Mouse (Mus musculus) induced T-regulatory cell, adult 2 months (primary cell): Measurements from ENCODE around the gene Cmbl.
A peak's percentile ranks its signal among the peaks of the same experiment; 100 is the strongest.
"Not testable (repeated sequence)": the region's sequence is repeated elsewhere in the genome, so short reads cannot be mapped to it uniquely, and the experiment has no call there.

Experiments
- DNase-seq: peaks from one replicate; pipeline ENCODE4 v3.0.0-alpha.2; 2012; ENCODE audit warnings: low read depth

Gene Cmbl

DNA sequence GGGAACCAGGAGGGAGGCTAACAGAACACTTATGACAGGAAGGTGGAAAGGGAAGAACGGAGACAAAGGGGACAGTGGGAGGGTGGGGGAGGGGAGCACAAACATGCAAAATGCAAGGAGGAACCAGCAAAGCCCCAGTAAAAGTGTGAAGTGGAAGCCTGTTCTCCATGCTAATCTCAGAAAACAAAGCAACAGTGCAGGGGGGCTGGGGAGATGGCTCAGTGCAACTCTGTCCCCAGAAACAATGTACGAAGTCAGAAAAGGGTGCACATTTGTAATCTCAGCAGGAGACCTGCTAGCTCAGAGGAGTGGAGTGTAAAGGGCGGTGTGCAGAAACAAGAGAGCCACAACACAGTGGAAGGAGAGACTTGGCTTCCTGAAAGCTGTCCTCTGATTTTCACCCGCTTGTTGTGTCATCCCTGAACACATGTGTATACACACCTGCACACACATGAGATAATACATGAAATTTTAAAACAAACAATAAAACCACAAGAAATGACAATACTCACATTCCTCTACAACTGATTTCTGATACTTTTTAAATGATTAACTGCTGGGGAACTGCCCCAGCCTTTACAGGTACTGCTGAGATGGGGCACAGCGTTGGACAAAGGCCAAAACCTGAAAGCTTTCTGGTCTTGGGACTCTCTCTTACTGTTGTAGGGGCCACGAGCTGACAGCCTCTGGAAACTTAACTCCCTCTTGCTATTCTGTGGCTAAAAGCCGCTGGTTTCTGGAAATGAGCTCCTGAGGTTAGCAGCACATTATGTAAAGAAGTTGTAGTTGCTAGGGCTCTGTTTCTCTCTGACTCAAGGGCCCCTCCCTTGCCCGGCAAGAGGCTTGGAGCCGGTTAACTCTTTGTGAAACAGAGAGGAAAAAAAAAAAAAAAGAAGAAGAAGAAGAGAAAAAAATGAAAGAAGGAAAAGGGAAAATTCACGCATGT lies 22.9 kb upstream of the Cmbl start:
- DNase-seq: peak; percentile 45

DNA sequence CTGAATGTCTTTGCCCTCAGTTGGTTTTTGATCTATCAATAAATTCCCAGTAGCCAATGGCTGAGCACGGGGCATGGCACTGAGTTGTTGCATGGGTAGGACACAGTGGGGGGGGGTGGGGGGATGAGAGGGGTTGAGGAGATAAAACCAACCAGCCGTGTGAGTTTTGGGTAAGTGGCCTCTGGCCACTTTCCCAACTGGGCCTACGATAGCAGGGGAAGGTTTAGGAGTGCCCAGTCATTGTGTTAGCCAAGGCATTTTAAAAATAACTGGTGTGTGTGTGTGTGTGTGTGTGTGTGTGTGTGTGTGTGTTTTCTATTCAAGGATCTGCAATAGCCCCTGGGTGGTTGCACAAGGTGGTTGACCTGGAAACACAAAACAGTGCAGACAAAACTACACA lies 21.9 kb upstream of the Cmbl start:
- no peak for DNase-seq

DNA sequence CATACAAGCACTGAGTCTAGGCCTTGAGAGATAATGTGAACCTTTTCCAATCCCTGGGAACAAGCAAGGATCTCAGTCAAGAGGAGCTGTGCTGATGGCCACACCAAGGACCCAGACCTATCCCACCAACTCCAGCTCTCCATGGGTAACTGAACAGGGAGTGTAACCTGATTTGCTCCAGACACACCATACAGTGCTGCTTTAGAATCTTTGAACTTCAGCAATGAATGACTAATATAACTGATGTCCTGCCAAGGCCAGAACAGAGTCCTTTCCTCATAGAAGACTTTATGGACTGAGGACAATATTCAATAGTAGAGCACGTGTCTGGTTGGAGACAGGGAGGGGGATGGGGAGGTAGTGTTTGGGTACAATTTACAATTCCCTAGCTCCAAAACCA lies 20.1 kb upstream of the Cmbl start:
- no peak for DNase-seq

DNA sequence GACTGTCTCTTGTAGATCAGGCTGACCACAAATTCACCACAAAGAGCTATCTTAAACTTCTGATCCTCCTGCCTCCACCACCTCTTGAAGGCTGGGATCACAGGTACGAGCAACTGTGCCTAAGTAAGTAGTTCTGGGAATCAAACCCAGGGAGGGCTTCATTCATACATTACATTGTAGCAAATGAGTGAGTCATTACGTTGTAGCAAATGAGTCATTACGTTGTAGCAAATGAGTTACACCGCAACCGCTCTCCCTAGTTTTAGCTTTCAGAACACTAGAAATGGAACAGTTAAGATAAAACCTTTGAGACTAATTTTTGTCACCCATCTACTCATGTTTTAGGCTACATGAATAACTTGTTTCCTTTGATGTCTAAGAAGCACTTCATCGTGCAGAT lies 18.9 kb upstream of the Cmbl start:
- DNase-seq: peak; percentile 60

DNA sequence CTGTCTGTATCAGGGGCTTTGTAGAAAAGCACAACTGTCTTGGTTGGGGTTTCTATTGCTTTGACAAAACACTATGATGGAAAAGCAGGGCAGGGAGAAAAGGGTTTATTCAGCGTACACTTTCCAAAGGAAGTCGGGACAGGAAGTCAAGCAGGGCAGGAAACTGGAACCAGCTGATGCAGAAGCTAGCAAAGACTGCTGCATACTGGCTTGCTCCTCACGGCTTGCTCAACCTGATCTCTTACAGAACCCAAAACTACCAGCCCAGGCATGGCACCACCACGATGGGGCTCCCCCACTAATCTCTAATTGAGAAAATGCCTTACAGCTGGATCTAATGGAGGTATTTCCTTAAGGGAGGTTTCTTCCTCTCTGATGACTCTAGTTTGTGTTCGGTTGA lies 17.8 kb upstream of the Cmbl start:
- no peak for DNase-seq

DNA sequence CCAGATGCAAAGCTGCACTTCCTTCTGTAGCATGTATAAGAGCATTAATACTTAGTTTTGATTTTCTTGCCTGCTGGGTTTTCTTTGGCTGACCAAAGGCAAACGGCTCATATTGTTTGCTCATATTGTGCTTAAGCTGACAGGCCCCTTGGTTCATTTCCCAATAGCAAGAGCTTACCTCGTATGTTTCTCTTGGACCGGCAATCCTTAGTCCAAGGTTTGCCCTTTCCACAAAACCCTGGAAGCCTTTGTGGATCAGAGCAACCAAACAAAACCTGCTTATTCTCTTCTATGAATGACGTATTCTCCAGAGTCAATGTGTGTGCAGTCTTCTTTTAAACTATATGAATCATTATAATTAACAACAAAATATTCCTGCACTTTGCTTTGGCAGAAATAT lies 14.8 kb upstream of the Cmbl start:
- DNase-seq: no peak

DNA sequence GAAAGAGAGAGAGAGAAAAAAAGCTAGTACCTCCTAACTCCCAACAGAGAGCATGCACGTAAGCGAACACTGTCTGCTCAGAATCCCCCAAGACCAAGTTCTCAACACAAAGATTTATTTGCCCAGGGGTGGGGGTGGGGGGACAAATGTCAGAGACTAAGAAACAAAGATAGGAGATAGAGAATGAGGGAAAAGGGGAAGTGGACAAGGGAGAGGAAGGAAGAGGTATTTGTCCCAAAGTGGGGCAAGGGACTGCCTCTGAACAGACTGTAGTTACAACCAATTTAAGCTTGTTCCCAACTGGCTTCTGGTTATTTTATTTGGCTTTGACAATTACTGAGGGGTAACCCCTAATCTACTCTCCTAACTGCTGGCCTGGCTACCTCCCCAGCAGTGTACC lies 10.3 kb upstream of the Cmbl start:
- no peak for DNase-seq

DNA sequence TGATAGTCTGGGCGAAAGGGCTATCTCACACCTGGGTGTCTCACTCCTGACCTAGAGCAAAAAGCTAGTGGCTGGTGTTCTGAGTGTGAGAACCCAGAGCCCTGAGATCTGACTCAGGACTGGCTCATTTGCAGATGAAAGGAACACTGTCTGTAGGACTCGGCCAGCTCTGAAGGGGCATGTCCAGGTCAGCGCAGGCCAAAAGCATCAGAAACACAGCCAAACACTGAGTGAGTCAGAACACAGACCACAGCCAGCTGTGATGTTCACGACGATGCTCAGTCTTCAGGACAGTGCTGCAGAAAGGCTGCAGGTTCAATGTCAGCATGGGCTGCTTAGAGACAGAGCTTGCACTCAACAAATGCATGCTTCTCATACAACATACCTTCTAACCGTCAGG lies 3.8 kb upstream of the Cmbl start:
- DNase-seq: no peak

DNA sequence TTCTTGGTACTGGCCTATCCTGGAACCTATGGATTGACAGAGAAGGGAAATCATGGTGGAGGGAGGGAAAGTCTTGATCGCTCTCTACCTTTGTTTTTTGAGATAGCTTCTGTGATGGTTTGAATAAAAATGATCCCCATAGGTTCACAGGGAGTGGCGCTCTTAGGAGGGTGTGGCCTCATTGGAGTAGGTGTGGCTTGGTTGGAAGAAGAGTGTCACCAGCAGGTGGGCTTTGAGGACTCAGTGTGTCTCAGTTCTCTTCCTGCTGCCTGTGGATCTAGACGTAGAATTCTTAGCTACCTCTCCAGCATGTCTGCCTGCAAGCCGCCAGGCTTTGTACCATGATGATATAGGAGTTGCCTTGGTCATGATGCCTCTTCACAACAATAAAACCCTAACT lies 3.2 kb upstream of the Cmbl start:
- DNase-seq: no peak

DNA sequence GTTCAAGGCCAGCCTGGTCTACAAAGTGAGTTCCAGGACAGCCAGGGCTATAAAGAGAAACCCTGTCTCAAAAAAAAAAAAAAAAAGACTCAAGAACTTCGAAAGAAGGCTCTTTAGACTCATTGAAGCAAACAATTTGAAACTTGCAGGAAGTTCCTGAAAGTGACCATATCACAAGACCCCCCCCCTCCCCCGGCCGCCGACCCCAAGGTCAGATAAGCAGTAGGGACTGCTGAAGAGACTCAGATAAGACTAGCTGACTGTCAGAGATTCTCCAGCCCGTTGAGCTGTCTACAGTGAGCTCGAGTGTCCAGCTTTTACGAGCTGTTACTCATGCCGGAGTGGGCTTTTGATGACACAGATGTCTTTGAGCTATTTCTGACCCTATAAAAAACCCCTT lies 2.3 kb upstream of the Cmbl start:
- DNase-seq: no peak

DNA sequence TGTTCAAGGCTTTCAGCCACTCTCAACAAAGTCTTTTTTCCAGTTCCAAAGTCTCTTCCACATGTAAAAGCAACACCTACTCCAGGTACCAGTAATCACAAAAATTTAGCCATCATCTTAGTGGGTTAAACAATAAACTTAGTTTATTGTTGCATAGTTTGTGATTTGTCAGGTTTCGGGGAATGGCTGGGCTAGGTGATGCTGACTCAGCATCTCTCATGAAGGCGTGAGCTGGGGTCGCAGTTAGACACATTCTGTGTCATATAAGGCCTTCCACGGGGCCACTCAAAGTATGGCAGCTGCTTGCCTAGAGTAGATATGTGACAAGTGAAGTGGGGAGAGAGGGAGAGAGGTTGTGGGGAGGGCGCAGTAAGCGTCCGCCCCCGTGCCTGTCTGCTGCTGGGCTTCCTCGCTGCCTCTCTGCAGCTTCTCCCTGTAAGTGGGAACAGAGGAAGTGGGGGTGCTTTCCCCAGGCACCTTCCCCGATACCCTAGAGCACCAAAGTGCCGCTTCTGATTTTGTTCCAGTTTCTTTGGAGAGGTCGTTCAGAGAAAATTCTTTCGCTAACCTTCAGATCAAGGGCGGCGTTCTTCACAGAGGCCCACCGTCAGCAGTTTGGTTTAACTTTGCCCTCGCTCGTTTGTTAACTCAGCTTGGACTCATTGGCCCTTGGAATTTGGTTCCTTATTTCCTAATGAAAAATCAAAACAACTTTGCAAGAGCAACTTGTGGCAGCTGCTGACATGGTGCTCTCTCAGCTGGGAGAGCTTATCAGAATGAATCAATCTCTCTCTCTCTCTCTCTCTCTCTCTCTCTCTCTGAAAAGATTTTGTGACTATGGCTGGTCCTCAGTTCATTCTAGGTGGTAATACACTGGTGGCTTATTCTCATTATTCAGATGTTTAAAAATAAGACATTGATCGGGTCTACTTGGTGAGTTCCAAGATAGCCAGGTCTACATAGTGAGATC lies 1.3 kb upstream of the Cmbl start:
- DNase-seq: no peak

DNA sequence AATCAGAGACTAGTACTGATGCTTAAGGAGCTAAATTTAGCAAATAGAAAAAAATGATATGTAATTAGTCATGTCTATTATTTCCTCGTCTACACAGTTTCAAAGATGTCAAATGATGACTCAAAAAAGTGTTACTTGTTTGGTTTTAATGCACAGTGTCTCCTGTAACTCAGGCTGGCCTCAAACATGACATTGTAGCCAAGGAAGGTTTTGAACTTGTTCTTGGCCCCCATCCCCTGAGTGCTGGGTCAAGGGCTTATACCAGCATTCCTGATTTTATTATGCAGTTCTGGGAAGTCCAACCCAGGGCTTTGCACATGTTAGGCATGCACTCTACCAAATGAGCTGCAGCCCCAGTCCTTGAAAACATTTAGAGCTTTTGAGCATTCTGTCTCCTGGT lies 597 bp downstream of the Cmbl start:
- DNase-seq: no peak

DNA sequence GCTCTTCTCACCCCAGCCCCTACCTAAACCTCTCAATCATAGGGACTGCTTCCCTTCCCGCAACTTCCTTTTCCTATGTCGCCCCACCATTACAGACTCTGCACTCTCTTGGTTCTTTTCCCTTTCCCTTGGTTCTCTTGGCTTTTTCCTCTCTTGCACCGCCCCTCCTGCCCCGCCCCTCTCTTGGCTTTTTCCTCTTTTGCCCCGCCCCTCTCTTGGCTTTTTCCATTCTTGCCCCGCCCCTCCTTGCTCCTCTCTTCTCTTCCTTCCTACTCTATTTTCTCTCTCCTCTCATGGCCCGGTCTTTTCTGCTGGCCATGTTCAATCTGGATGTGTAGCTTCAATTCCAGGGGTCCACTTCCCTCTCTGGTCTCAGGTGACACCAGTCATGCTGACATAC lies 2.2 kb downstream of the Cmbl start:
- no peak for DNase-seq

DNA sequence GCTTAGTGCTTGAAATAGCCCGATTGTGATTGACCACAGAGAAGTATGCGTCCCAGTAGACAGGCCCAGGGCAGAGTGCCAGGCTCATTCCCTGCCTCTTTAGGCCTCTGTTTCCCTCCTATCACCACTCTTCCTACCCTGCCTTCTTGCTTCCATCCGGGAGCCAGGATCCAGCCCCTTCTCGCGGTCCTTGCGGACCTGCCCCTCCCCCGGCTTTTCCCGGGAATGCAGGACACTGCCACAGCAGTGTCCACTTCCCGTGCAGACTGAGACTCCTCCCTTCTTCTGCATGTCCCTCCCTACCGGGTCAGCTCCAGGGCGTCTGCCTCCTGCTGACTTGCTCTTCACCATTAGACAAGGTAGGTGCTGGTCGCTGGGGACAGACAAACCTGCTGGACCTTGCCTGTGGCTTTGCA lies 3.4 kb downstream of the Cmbl start:
- DNase-seq: no peak

DNA sequence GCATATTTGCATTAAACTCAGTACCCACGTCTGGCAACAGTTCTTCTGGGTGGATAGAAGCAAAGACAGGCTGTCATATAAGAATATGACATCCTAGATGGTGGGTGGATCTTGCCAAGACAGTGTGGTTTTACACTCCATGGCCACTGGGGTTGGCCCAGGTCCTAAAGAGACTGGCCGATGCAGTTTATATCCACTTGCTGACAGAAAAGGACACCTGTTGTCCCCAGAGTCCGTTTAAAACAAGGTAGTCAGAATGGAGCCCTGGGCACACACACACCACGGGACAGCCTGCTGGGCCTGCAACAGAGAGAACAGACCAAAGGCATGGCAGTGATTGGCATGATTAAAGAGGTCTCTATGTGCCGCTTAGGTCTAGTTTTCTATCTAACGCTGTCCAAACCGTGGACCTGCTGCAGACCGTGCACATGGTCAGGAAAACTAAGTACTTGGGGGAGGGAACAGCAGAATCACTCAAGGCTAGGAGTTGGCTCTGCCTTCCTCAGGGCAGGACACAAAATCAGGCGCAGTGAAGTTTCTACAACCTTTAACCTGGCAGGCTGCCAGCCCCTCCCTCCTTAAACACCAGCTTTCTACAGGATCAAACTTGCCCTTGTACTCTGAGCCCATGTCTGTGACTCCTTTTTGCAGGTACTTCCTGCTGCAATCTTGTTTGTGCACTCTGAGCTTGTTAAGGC lies 4.3 kb downstream of the Cmbl start:
- DNase-seq: no peak

DNA sequence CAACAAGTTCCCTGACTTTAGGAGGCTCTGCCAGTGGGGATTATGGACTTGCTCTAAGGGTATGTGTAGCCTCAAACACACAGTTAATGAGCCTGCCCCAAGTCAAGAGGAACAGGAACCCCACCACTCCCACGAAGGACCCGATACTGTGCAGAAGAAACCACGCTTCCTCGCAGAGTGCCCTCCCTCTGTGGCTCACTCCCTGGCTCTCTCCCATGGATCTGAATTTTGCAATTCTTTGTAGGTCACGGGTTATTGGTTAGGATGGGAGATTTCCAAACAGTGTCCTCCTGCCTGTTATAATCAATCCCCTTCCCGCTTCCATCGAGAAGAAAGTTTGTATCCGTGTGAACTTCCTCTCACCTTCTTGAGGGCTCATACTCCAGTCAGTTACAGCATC lies 5.8 kb downstream of the Cmbl start:
- DNase-seq: no peak

DNA sequence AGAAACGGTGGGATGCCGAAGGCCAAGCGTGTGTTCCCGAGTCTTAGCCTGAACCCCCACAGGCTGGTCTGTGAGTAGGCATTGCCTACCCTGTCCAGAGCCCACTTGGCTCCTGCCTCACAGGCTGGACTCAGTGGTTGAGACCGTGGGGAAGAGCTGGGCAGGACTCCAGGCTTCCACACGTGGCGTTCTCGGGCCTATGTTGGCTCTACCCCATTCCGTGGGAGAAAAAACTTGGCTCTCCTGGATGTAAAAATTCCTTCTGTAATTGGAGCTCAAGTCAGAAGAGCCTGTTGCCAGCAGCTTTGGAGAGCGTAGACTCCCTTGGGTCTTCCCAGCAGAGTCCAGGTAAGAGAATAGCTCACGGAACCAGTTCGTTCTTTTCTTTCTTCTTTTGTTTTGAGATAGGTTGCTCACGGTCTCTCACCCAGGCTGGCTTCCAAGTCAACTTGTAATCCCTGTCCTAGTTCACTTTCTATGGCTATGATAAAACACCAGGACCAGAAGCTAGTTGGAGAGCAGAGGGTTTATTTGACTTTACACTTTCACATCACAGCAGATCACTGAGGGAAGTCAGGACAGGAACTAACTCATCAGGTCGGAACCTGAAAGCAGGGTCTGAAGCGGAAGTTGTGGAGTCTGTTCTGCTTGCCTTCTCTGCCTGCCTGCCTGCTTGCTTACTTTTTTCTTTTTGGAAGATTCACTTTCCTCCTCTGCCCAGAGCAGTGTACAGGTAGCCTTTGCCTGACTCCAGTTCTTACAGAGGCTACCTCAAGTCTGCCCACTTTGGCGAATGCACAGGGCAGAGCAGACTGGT lies 6.9 kb downstream of the Cmbl start:
- no peak for DNase-seq

DNA sequence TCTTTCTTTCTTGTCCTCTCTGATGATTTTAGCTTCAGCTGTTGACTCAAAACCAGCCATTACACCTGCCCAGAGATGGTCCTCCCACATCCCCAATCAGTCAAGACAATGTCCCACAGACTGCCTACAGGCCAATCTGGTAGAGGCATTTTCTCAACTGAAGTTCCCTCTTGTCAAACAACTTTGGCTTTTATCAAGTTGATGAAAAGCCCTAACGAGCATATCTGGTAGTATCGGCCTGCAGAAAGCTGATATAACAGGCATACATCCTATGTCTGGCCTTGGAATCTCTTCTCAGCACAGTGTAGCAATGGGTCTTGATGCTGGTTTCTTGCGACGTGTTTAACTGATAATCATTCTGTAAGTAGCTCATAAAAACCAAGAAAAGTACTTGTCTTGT lies 8.1 kb downstream of the Cmbl start:
- no peak for DNase-seq

DNA sequence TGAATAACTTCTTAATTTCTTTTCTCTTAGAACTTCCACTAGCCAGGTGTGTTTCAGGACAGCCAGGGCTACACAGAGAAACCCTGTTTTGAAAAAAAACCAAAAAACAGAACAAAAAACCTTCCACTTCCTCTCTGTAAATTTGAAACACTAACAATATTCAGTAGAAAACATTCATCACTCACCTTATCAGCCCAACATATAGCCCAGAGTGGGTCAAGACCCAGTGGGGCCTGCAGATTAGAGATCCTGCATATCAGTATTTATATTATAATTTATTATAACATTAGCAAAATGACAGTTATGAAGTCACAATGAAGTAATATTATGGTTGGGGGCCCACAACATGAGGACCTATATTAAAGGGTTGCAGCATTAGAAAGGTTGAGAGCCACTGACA lies 8.5 kb downstream of the Cmbl start:
- DNase-seq: no peak

DNA sequence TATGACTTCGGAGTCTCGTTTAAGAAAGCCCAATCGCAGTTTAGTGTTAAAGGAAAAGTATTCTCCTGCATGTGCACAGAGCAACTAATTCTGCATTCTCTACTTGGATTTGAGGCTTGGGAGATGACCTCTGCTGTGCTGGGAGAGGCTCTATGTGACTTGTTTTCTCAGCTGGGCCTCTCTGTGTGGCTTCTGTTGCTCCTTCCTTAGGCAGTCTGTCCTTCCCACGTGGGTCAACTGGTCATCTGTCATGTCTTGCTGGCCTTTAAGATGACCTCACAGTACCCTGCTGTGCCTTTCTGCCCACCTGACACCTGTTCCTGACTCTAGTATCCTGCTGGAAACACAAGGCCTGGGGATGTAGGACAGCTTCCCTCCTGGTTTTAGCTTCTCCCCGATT lies 10.9 kb downstream of the Cmbl start:
- DNase-seq: no peak

DNA sequence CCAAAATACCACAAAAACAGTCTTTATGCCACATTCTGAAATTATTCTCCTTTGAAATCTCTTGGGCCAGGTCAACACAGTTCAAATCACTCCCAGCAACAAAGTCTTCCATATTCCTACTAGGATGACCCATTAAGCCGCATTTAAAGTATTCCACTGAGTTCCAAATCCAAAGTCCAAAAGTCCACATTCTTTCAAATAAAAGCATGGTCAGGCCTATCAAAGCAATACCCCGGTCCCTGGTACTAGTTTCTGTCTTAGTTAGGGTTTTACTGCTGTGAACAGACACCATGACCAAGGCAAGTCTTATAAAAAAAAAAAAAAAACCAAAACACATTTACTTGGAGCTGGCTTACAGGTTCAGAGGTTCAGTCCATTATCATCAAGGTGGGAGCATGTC lies 15.9 kb downstream of the Cmbl start:
- DNase-seq: not testable (repeated sequence)
